Mouse (Mus musculus) liver, postnatal 0 days (tissue): ENCODE data around the gene Csrnp1. TPM values are rescaled to one million over a fixed set of nuclear protein-coding genes. Genes with fewer than 3 reads are reported as not detected.

Source experiments
- ATAC-seq: fragments of 200-750 bp; cut with Nextera tagmentation; 2 replicates; pipeline ENCODE4 v1.8.0; 2017; ENCODE audit warnings: mild to moderate bottlenecking, moderate library complexity
- DNase-seq: peaks from one replicate; pipeline ENCODE4 v3.0.0-alpha.2; 2016
- H3K27ac ChIP-seq: fragments of 300-500 bp; sonication (generic); 2 replicates; pipeline ENCODE4 v1.5.1; 2014; ENCODE audit warnings: antibody characterized with exemption, moderate library complexity, mild to moderate bottlenecking, low read depth
- H3K27me3 ChIP-seq: fragments of 300-500 bp; sonication (generic); 2 replicates; pipeline ENCODE4 v1.6.1; 2014; ENCODE audit warnings: low read length, control low read depth, mixed read lengths; ENCODE audit not compliant: insufficient read depth
- H3K36me3 ChIP-seq: fragments of 300-500 bp; sonication (generic); replicated peaks from 2 replicates; pipeline ENCODE4 v1.6.1; 2014; ENCODE audit warnings: mild to moderate bottlenecking, control low read depth, low read length, moderate library complexity, mixed read lengths; ENCODE audit not compliant: insufficient read depth
- H3K4me1 ChIP-seq: fragments of 300-500 bp; sonication (generic); 2 replicates; pipeline ENCODE4 v1.6.1; 2014; ENCODE audit warnings: antibody characterized with exemption, mild to moderate bottlenecking, control low read depth; ENCODE audit not compliant: insufficient read depth
- H3K4me2 ChIP-seq: fragments of 300-500 bp; sonication (generic); 2 replicates; pipeline ENCODE4 v1.6.1; 2014; ENCODE audit warnings: low read depth, mild to moderate bottlenecking, low read length, moderate library complexity, mixed read lengths
- H3K4me3 ChIP-seq: fragments of 300-500 bp; sonication (generic); 2 replicates; pipeline ENCODE4 v1.5.1; 2014; ENCODE audit warnings: low read depth, low read length
- H3K9ac ChIP-seq: fragments of 300-500 bp; sonication (generic); replicated peaks from 2 replicates; pipeline ENCODE4 v1.6.1; 2014; ENCODE audit warnings: mild to moderate bottlenecking, moderate library complexity
- H3K9me3 ChIP-seq: fragments of 300-500 bp; sonication (generic); 2 replicates; pipeline ENCODE4 v1.6.1; 2016; ENCODE audit warnings: mild to moderate bottlenecking, control low read depth, low read length, mixed read lengths
- CTCF ChIP-seq: sonication (generic); IDR thresholded peaks from 2 replicates; pipeline ENCODE4 v1.5.1; 2016; ENCODE audit warnings: antibody characterized with exemption, low read depth
- EP300 ChIP-seq: IDR thresholded peaks from 2 replicates; pipeline ENCODE4 v1.6.1; 2016; ENCODE audit warnings: antibody characterized with exemption, low read depth, mild to moderate bottlenecking
- WGBS: fragments of 180-500 bp; shearing (Covaris S2); extraction: QIAGEN DNeasy Blood & Tissue Kit; methylation state at CpG from one replicate; pipeline ENCODE4 v1.1.7; 2014; ENCODE audit not compliant: insufficient replicate concordance; 5-methylcytosine and 5-hydroxymethylcytosine counted together
- polyA plus RNA-seq: library from polyadenylated mRNA; unstranded; fragments of >200 nt; fragmentation: Nextera tagmentation; extraction: Ambion mirVana; gene quantifications from 2 replicates; pipeline ENCODE4 v1.2.1, GENCODE M21; 2015

Csrnp1 gene
- polyA plus RNA-seq, 1 experiment from 2014 or later, result 3.4 TPM

- no peaks in the 10 kb centered on the region for H3K27me3 ChIP-seq
- peak; percentile 53 for ATAC-seq
- peaks cover 79% of the 10 kb centered on the region for H3K36me3 ChIP-seq
- peak overlapping the region; percentile 34; the same call in 1 of the 2 replicates for H3K27ac ChIP-seq
- H3K4me1 ChIP-seq, result no peaks in the 10 kb centered on the region
- no peak for DNase-seq
- H3K9ac ChIP-seq, result no peak overlapping the region
- TF ChIP-seq CTCF, result no peak
- TF ChIP-seq EP300, result no peak
- no peaks in the 10 kb centered on the region for H3K9me3 ChIP-seq
- no peak overlapping the region for H3K4me2 ChIP-seq
- H3K4me3 ChIP-seq, result no peak overlapping the region
- WGBS, result 53% methylated on average over 16 of the region's 16 CpGs
Measured at GRCm38 (mm10) chr9:119925120-119925657, 59.3 kb downstream of the Csrnp1 start.

GRCm38 (mm10) chr9:119923462-119923861 lies 61.0 kb downstream of the Csrnp1 start:
- Histone ChIP-seq H3K4me2 (no peak overlapping the region), H3K9ac (no peak overlapping the region), H3K27me3 (no peaks in the 10 kb centered on the region), H3K27ac (no peak overlapping the region), H3K4me1 (no peaks in the 10 kb centered on the region), H3K9me3 (no peaks in the 10 kb centered on the region), H3K36me3 (peaks cover 78% of the 10 kb centered on the region), H3K4me3 (no peak overlapping the region)
- WGBS, result 65% methylated on average over 4 of the region's 4 CpGs
- DNase-seq (no peak), ATAC-seq (no peak)
- no peak for TF ChIP-seq CTCF
- TF ChIP-seq EP300, result no peak

Other genes starting within 250 kb of the Csrnp1 start
- gene Scn11a, start 159.2 kb downstream of the Csrnp1 start, polyA plus RNA-seq, result not detected in 2 replicates
- 9.8 and 13.9 TPM in 2 replicates for gene Wdr48, start 89.8 kb downstream of the Csrnp1 start, polyA plus RNA-seq
- 6.8 and 8.8 TPM in 2 replicates for gene Gorasp1, start 47.1 kb downstream of the Csrnp1 start, polyA plus RNA-seq
- 0.09 and 0.22 TPM in 2 replicates for gene Ttc21a, start 47.1 kb downstream of the Csrnp1 start, polyA plus RNA-seq
- 0.13 TPM in 2 replicates for gene Xirp1, start 38.9 kb upstream of the Csrnp1 start, polyA plus RNA-seq
- gene Cx3cr1, start 85.2 kb upstream of the Csrnp1 start, polyA plus RNA-seq, result 1.8 and 2.2 TPM in 2 replicates
- gene Ccr8, start 107.5 kb upstream of the Csrnp1 start, polyA plus RNA-seq, result not detected in 2 replicates
- 44.8 and 48.9 TPM in 2 replicates for gene Slc25a38, start 125.7 kb upstream of the Csrnp1 start, polyA plus RNA-seq
- gene Rpsa, start 143.0 kb upstream of the Csrnp1 start, polyA plus RNA-seq, result 681 and 692 TPM in 2 replicates
- gene Mobp, start 165.0 kb upstream of the Csrnp1 start, polyA plus RNA-seq, result not detected in 2 replicates